Comparison of ENCODE assay signal across 26 mouse cellular contexts in genomic region chr13:113423825-113424224, GRCm38 (mm10).
DNase-seq lines count a peak whose midpoint lies in the region; ATAC-seq lines count a peak whose summit lies in the region.
"Had no signal": no experiment of that assay in that cellular context is flagged by ENCODE, and none has a peak within 500 bp of the region (broad histone marks: within the 10 kb centered on the region; RNA-seq: fewer than 3 reads in every experiment).

No protein-coding gene starts in this region.

- WGBS in liver, embryonic 12.5 days (ENCODE audit: insufficient replicate concordance), result 42% methylated on average over 7 of the region's 7 CpGs
- 17% methylated on average over 7 of the region's 7 CpGs for WGBS in macrophage (ENCODE audit: missing documents)
- WGBS in hindbrain, embryonic 11.5 days, result 92% methylated on average over 7 of the region's 7 CpGs

- H3K4me3 ChIP-seq in liver, embryonic 12.5 days, result no peak overlapping the region
- no peak overlapping the region for H3K4me3 ChIP-seq in macrophage (ENCODE audit: inconsistent target)
- H3K4me3 ChIP-seq in hindbrain, embryonic 11.5 days (ENCODE audit: low read depth, low read length), result no peak overlapping the region
- H3K4me3 ChIP-seq: embryonic facial prominence, embryonic 10.5 days; heart, embryonic 13.5 days; layer of hippocampus, adult 2 months; limb, embryonic 10.5 days; lung, embryonic 15.5 days; midbrain, embryonic 10.5 days had no signal

- no peak for ATAC-seq in liver, embryonic 12.5 days
- ATAC-seq in common myeloid progenitor, adult 5-6 weeks (replicated peaks; ENCODE audit: low read depth, poor library complexity, severe bottlenecking), result peak; percentile 77
- ATAC-seq in hindbrain, embryonic 11.5 days (ENCODE audit: low FRiP score), result no peak
- ATAC-seq: forebrain, embryonic 16.5 days; inflammation-experienced regulatory T-cells, adult 6 months; midbrain, embryonic 16.5 days had no signal

- H3K36me3 ChIP-seq in liver, embryonic 12.5 days, result no peaks in the 10 kb centered on the region
- H3K36me3 ChIP-seq in macrophage (ENCODE audit: inconsistent target), result no peaks in the 10 kb centered on the region
- no peaks in the 10 kb centered on the region for H3K36me3 ChIP-seq in hindbrain, embryonic 11.5 days (ENCODE audit: control insufficient read depth, insufficient read depth, low read length)
- H3K36me3 ChIP-seq: embryonic facial prominence, embryonic 10.5 days; G1E; heart, embryonic 13.5 days; limb, embryonic 10.5 days; lung, embryonic 15.5 days; midbrain, embryonic 10.5 days had no signal

- no peaks in the 10 kb centered on the region for H3K27me3 ChIP-seq in liver, embryonic 12.5 days (replicated peaks)
- H3K27me3 ChIP-seq in hindbrain, embryonic 11.5 days (ENCODE audit: control insufficient read depth, insufficient read depth, low read length), result no peaks in the 10 kb centered on the region
- H3K27me3 ChIP-seq: heart, embryonic 13.5 days; lung, embryonic 15.5 days had no signal

- H3K4me1 ChIP-seq in liver, embryonic 12.5 days, result peaks cover 2% of the 10 kb centered on the region; the same call in 1 of the 2 replicates
- H3K4me1 ChIP-seq in hindbrain, embryonic 11.5 days (replicated peaks; ENCODE audit: control insufficient read depth, insufficient read depth, low read length), result no peaks in the 10 kb centered on the region
- H3K4me1 ChIP-seq: embryonic facial prominence, embryonic 10.5 days; midbrain, embryonic 10.5 days had no signal

- no peaks in the 10 kb centered on the region for H3K9me3 ChIP-seq in liver, embryonic 12.5 days (replicated peaks)
- no peaks in the 10 kb centered on the region for H3K9me3 ChIP-seq in hindbrain, embryonic 11.5 days (ENCODE audit: control insufficient read depth, low read length)
- H3K9me3 ChIP-seq: embryonic facial prominence, embryonic 10.5 days; G1E; heart, embryonic 13.5 days; limb, embryonic 10.5 days; lung, embryonic 15.5 days; midbrain, embryonic 10.5 days had no signal

- no peaks in the 10 kb centered on the region for H3K79me2 ChIP-seq in macrophage (ENCODE audit: inconsistent target)

- no peak overlapping the region for H3K9ac ChIP-seq in liver, embryonic 12.5 days
- H3K9ac ChIP-seq in hindbrain, embryonic 11.5 days (ENCODE audit: low read depth, low read length), result no peak overlapping the region
- H3K9ac ChIP-seq: heart, embryonic 13.5 days; hindbrain, embryonic 14.5 days; lung, embryonic 15.5 days had no signal

- no peak overlapping the region for H3K27ac ChIP-seq in liver, embryonic 12.5 days
- H3K27ac ChIP-seq in macrophage, result peak overlapping the region; percentile 42
- no peak overlapping the region for H3K27ac ChIP-seq in hindbrain, embryonic 11.5 days (ENCODE audit: low read depth, low read length)
- H3K27ac ChIP-seq: embryonic facial prominence, embryonic 10.5 days; heart, embryonic 13.5 days; hindbrain, embryonic 14.5 days; layer of hippocampus, adult 2 months; limb, embryonic 10.5 days; lung, embryonic 15.5 days; midbrain, embryonic 10.5 days had no signal

- H3K4me2 ChIP-seq in liver, embryonic 12.5 days, result no peak overlapping the region
- no peak overlapping the region for H3K4me2 ChIP-seq in hindbrain, embryonic 11.5 days (replicated peaks; ENCODE audit: low read depth, low read length)
- H3K4me2 ChIP-seq: heart, embryonic 13.5 days; hindbrain, embryonic 14.5 days; lung, embryonic 15.5 days had no signal

- peak; percentile 4 for DNase-seq in liver
- DNase-seq in right cerebral cortex, adult 2 months (ENCODE audit: low spot score in 2 of 2), result no peak
- no peak for DNase-seq in adrenal gland, postnatal 10 days
- no peak for DNase-seq in hindbrain, embryonic 11.5 days (ENCODE audit: low spot score)
- DNase-seq: adrenal gland, adult 2 months; cerebellum, adult 9-10 months; gastrocnemius, postnatal 10 days; heart, postnatal 14 days; kidney, adult 2 months; kidney, postnatal 10 days; lung, postnatal 36 days; thymus, adult 2 months had no signal
